Mouse (Mus musculus) myocyte (in vitro differentiated cells): ENCODE measurements around the gene Capn3.

Experiments
- CEBPB ChIP-seq: IDR thresholded peaks from 2 replicates; pipeline ENCODE4 v1.6.1; 2011; ENCODE audit warnings: mild to moderate bottlenecking, moderate library complexity; ENCODE audit not compliant: poor library complexity, insufficient read depth, severe bottlenecking
- E2F4 ChIP-seq: IDR thresholded peaks from one replicate; pipeline ENCODE4 v1.6.1; 2011; ENCODE audit warnings: mild to moderate bottlenecking, control low read depth, moderate library complexity; ENCODE audit not compliant: insufficient read depth
- MYOG ChIP-seq, 3 experiments: IDR thresholded peaks; one replicate each; pipeline ENCODE4 v1.6.1; 2011; ENCODE audit warnings: control low read depth in 2 of 3, low read depth in 2 of 3, mild to moderate bottlenecking in 2 of 3; ENCODE audit not compliant: insufficient read length in 2 of 3, control insufficient read depth in 1 of 3, insufficient read depth in 1 of 3
- POLR2A ChIP-seq: IDR thresholded peaks from one replicate; pipeline ENCODE4 v1.6.1; 2011; ENCODE audit warnings: low read depth, mild to moderate bottlenecking, control low read depth, moderate library complexity; ENCODE audit not compliant: insufficient read length
- POLR2AphosphoS2 ChIP-seq: IDR thresholded peaks from one replicate; pipeline ENCODE4 v1.6.1; 2011; ENCODE audit warnings: low read depth, control low read depth; ENCODE audit not compliant: insufficient read length
- REST ChIP-seq: IDR thresholded peaks from one replicate; pipeline ENCODE4 v1.6.1; 2011; ENCODE audit warnings: mild to moderate bottlenecking, control low read depth, moderate library complexity; ENCODE audit not compliant: insufficient read depth, insufficient read length
- TCF12 ChIP-seq: IDR thresholded peaks from one replicate; pipeline ENCODE4 v1.6.1; 2011; ENCODE audit warnings: mild to moderate bottlenecking, control low read depth; ENCODE audit not compliant: poor library complexity, insufficient read depth, severe bottlenecking
- USF1 ChIP-seq: IDR thresholded peaks from one replicate; pipeline ENCODE4 v1.6.1; 2011; ENCODE audit warnings: low read depth, mild to moderate bottlenecking, control low read depth, moderate library complexity

DNA sequence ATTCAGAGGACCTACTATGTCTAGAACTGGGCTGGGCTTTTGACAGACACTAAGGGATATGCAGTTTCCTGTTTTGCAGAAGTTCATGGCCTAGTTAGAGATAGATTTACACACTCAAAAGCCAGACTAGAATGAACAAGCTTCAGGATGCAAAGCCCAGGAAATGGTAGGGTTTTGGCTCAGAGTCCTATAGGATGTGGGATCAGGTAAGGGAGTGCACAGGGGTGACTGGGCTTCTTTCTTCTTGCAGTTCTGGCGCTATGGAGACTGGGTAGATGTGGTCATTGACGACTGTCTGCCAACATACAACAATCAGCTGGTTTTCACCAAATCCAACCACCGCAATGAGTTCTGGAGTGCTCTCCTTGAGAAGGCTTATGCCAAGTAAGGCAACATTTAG, 28.4 kb downstream of the Capn3 start:
- TF ChIP-seq MYOG (IDR thresholded peaks at IDR 0.05; ENCODE audit: control insufficient read depth in 1 of 3, insufficient read depth in 1 of 3, insufficient read length in 2 of 3, low read depth in 2 of 3), result no peak
- no peak for TF ChIP-seq REST
- TF ChIP-seq E2F4, result no peak
- no peak for TF ChIP-seq POLR2AphosphoS2
- TF ChIP-seq POLR2A, result no peak
- no peak for TF ChIP-seq TCF12
- no peak for TF ChIP-seq USF1
- TF ChIP-seq CEBPB, result no peak
